Mouse (Mus musculus): ENCODE data around the gene Stk32c.
A peak's percentile ranks its signal among the peaks of the same experiment; 100 is the strongest.

Stk32c gene

DNA sequence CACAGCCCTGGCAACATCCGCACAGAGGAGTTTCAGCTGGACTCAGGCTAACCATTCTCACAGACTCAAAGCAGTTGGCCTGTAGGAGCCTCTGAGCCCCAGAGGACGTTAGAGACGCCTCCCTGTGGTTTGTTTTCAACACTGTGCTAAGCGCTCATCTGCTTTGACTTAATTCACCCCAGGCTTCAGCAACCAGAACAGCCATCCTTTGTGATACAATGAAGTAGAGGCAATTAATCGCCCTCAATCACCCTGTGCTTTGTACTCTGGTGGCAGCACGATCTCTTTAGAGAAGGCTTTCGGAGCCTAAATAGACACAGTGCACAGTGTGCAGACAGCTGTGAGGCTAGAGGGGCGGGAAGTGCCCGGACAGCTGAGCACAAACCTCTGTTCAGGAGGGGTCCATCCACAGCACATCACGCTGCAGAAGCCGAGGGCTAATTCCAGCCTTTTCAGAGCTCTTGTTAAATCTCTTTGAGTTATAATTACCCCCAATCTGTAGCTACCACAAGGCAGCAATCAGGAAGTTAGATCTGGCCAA, 73.1 kb downstream of the Stk32c start:
- no peak for DNase-seq

DNA sequence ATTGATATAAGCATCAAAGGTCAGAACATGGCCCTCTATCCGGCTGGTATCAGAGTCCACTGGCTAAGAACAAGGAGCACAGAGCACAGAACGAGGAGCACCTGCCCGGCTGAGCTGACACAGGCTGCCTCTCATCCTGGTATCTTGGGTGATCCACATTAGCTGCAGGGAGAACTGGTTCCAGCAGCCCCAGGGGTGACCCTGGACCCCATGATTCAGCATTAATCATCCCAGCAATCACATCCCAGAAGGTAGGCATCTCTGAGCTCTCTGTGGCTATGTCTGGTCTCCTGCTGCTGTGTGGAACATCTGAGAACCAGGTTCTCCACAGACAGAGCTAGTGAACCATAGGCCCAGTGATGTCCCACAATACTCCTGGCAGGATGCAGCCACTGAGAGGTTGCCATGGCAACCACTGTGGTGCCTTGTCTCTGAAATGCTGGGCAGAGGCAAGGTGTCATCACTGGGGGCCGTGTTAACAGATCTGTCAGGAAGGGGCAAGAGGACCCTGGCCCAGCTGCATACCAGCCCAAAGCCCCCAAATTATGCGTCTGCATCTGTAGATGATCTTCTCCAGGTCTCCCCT, 76.1 kb downstream of the Stk32c start:
- DNase-seq = peak; percentile 37

DNA sequence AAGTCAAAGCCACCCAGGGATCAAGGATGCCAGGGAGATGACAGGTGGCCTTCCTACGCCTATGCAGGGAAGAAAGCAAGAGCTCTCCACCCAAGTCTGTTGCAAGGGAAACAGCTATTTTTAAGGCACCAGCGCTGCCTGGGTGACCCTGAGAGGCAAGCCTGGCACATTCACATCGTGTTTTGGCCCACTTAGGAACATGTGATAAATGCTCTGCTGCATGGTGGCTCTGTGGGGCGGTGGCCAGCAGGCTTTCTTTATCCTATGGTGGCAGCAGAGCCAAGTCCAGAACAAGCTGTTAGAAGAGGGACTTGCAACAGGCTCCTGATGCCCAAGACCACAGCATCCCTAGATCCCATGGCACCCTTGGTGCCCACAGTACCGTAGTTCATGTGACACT, 77.9 kb downstream of the Stk32c start:
- DNase-seq = no peak

DNA sequence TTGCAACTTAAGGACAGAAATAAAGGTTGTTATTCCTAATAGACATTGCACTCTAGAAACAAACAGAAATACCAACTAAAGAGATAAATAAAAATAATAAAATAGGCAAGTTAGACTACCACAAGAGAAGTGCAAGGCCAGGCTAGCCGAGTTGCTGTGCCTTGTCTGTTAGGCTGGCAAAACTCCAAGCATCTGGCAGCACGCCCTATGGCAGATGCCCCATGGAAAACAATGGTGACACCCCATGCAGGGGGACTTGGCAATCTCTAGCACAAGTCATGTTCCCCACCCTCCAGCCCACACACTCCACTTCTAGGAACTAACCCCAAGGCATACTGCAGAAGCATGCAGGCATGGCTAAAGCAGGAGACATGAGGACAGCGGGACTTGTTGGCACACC, 79.7 kb downstream of the Stk32c start:
- DNase-seq = no peak

DNA sequence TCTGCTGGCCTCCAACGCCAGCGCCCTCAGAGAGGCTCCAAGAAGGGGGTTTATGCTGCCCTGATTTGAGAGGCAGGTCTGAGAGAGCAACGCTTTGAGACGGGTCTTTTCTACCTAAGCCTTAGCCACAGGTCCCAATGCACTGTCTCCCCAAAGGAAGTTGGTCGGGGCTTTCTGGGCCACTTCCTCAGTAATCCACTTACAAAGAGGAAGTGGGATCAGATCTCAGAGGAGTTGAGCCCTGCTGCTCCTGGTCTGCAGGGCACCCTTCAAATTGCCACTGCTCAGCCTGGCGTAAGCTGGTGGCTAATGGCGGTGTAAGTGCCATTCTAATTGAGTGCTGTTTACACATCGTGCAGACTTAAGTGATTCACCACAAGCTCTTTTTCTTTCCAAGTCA, 81.6 kb downstream of the Stk32c start:
- no peak for DNase-seq

DNA sequence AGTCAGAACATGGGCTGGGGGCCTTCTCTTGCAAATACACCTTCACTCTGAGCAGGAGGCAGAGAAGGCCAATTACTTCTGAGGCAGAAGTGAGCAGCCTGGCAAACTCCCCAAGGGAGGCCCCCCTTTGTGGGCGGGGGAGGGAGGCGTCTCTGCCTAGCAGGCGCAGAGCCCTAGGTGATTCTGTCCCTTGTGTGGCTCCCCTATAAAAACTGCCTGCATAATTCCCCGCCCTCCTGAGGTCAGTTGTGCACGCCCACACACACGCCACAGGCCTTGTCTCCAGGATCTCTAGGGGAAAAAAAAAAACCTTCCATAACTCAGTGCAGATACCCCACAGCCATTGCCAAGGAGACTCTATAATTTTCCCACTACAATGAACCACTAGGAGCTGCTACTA, 82.7 kb downstream of the Stk32c start:
- no peak for DNase-seq

DNA sequence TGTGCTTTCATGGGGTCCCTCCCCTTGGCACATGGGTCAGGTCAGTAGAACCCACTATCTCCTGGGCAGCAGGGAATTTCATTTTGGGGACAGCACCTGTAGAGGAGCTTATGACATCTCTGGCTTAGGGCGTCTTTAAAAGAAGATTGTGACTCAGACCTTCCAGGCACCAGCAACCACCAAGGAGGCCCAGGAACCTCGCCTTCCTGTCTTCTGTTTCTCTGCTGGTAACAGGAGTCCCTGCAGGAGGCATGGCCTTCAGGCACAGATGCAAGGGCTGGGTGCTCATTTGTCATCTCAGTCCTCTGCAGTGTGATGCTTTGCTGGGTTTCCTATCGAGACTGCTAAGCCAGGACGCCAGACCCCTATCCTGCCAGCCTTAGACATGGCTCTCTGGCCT, 84.1 kb downstream of the Stk32c start:
- no peak for DNase-seq

DNA sequence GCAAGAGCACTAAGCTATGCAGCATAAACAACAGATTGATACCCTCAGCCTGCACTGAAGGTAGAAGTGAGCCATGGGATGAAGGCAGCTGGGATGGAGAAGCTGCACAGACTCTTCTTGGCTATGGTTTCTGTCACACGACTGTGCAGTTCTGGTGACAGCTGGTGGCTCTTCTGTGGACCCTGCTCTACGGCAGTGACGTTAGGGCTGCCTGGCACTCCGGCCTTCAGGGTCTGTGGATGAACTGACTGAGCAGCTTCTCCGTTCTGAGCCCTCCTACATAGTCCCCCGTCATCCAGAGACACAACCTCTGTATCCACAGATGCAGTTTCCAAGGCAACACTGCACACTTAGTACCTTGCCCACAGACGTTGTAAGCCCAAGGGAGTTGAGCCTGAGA, 86.6 kb downstream of the Stk32c start:
- no peak for DNase-seq

DNA sequence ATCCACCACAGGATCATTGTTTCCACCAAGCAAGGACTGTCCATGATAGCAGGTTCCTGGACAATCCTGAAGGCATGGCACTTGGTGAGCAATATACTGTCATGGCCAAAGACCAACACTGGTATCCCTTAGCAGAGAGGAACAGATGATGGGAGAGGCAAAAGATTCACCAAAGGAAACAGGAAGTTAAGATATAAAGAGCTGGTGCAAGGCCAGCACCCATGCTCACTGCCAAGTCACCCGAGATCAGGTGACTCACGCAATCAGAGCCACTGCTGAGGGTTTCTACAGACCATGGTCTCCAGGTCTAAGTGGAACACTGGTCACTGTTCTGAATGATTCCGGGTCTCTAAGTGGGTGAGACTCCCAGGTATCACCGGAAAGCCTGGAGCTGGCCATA, 87.2 kb downstream of the Stk32c start:
- no peak for DNase-seq

DNA sequence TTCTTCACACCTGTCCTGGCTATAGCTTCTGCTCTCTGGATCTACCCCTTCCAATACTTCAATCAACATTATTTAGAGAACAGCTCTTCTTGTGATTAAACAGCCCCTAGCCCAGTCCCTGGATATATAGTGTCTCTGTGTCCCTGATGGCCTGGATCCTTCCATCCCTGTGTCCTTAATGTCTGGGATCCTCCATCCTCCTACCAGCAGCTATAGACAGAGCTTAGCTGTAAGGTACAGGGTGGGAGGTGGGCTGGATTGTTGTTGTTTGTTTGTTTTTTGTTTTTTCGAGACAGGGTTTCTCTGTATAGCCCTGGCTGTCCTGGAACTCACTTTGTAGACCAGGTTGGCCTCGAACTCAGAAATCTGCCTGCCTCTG, 93.3 kb downstream of the Stk32c start:
- no peak for DNase-seq

DNA sequence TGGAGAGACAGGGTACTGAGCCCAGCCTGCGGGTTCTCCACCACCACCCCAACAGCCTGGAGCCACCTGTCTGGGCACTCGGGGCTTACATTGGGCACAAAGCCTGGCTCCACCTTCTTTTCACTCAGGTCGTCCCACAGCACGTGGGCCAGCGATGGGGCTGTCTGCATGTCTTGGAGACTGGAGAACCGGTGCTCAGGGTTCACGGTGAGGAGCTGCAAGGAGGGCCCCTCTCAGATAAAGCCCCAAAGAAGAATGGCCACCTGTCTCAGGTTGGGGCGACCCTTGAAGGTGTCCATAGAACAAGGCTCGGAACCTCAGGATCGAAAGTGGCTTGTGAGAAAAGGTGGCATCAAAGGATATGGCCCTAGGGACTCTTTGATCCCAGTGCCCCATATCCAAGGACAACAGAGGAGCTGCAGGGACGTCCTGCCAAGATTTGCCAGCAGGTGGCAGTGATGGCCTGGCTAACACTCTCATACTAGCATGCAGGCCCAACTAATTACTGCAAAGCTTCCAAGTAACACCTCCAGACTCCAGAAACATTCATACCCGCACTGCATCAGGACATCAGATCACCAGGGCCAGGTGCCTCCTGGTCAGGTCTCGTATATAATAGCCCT, 93.8 kb downstream of the Stk32c start:
- peak; percentile 90 for DNase-seq

DNA sequence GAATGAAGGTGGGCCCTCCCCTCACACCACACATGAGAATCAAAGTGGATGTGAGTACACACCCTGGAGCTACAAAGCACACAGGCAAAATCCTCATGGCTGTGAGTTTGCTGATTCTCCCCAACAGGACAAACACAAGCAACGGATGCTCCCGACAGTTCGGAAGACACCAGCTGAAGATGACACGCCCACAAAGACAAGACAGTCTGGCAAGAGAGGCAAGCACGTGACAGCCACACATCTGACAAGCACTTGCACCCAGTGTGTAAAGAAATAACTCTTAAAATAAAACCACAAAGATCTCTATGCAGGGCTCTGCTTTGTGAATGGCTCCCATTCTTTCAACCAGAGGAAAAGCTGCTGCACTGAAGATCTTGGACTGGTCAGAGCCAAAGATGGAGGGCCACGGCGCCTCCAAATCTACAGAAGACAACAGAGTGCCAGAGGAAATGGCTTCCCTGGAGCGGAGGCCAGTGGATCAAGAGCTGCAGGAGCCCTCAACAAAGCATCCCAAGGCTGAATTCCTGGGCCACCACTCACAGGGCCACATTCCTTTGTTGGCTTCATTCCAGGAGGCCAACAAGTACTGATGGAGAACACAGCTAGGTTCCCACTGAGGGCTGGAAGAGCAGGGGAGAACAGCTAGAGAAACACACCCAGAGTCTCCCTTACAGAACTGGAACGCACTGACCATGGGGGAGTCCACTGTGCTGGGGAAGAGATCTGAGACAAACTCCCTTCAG, 105.0 kb downstream of the Stk32c start:
- no peak for DNase-seq

DNA sequence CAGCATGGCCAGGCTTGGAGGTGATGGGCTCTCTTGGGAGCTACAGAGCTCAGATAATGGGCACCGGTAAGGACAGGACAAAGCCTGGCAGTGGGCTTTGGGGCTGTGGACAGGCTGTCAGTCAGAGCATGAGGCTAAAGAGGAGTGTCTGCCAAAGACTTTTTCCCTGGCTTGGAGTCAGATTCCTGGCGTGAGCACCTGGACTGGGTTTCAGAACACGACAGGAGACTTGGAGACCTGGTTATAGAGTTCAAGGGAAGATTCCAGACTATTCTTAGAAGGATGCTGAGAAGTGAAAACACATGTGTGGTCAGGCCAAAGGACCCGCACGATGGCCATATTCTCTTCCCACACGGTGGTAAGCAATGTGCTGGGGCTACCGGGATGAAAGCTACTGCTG, 107.4 kb downstream of the Stk32c start:
- DNase-seq = no peak

DNA sequence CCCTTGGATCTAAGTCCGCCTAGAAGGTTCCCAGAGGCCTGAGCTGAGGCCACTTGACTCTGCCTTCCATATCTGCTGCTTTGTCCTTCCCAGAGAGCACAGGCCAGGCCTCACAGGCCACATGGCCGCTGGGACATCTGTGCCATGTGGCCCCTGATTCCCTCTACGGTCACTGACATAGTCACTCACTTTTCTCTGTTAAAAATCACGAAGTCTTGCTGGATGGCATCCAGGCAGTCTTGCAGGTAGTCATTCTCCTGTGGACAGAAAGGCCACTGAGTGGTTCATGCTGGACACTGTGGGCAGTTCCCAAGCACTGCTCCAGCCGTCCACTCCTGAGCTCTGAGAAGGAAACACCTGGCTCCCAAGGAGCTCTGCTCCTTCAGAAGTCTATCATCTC, 108.0 kb downstream of the Stk32c start:
- no peak for DNase-seq

DNA sequence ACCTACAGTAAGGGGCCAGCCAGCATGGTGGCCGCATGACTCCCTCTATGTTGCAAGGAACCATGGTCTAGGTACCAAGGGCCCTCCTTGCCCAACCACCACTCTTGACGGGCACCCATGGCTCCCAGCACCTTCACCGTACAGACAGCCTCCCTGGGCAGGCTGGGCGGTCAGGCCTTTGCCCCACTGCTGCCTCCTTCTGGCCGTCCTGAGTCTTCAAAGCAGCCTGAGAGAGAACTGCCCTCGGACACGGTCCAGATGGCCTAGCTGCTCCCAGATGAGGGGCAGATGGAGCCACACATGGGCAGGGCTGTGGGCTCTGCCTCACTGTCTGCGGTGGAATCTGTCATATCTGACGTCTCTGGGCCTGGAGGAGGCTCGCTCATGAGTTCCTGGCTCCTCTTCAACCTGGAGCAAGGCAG, 109.1 kb downstream of the Stk32c start:
- DNase-seq = no peak

DNA sequence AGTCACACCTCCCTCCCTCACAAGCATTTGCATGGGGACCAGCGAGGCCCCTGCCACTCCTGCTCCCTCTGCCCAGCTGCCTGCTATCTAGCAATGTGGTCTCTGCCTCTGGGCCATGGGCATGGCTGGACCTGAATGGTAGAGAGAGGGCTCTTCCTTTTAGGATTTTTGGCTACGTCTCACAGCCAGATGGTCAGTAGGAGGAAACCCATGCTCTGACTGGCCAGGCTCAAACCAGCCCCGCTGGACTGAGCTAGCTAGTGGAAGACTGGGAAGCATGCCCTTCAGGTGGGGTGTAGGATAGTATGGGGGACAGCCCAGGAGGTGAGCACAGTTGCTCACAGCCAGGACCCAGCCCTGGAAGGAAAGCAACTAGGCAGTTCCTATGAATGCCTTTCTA, 111.3 kb downstream of the Stk32c start:
- no peak for DNase-seq

DNA sequence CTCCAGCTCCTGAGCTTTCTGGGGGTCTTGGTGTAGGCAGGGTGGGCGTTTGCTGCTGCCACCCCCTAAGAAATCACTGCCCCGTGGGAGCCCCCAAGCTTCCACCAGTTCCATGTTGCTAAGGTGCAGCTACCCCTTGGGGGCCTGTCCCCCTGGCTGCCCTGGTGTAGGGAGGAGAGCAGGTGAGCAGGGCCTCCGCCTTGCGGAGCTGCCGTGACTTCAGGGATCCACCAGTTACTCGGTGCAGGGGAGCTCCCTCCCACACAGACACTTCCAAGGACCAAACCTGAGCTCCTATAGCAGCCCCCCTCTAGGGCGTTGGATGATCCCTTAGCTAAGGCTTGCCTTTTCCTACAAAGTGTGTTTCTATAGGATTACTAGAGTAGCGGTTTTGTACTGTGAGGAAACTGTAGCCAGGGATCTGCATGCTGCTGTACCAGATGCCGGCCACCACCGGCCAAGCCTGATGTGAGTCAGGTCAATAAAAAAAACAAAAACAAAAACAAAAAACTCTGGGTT, 111.8 kb downstream of the Stk32c start:
- no peak for DNase-seq

DNA sequence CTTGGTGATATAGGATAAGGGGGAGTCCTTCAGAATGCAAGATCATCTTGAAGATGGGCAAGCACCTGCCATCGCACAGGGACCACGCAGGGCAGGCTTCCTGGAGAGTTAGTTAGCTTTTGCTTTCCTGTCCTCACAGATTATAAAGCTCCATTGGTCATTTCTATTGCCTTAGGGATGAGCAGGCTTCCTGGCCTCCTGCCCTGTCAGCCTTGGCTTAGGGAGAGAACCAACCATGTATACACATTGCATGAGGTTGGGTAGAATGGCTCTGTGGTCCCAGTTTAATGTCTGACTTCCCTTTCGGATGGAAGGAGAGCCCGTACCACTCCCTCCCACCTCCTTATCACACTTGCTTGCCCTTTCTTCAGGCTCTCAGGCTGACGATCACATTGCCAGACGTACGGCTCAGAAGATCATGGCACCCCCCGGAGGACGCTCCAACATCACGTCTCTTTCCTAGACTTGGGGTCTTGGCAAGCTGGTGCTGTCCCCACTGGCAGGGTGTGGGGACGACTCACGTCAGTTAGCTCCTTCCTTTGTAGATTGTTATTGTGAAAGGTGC, 112.5 kb downstream of the Stk32c start:
- no peak for DNase-seq

DNA sequence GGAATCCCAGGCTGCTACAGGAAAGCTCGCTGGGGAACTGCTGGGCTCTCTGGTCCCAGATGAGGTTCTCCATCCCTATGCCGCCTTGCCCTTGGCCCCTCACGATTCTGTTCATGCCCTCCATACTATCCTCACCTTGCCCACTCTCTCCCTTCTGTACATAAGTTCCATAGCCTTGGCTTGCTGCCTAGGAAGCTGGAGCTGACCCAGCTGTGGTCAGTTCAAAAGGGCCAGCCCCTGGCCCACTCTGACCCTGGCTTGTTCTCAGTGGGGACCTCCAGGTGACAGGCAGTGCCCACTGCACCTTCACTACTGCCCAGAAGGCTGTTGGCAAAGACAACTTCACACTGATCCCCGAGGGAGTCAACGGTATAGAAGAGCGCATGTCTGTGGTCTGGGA, 116.7 kb downstream of the Stk32c start:
- DNase-seq = no peak

DNA sequence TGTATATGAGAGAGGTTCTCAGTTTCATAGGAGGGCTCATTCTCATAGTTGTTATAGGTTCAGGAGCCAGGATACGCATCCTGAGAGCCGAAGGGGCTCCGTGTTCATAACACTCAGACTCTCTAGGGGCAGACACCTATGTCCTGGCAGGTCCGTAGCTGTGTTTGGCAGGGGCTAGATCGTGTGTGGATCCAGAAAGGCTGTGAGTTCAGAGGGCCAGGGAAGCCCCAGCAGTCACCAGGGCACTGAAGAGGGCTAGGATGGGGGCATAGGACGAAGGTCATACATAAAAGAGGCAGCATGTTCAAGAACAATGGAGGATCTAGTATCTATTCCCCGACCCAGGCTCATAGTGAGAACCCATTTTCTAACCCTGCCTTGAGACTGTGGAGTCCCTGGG, 117.8 kb downstream of the Stk32c start:
- no peak for DNase-seq

DNA sequence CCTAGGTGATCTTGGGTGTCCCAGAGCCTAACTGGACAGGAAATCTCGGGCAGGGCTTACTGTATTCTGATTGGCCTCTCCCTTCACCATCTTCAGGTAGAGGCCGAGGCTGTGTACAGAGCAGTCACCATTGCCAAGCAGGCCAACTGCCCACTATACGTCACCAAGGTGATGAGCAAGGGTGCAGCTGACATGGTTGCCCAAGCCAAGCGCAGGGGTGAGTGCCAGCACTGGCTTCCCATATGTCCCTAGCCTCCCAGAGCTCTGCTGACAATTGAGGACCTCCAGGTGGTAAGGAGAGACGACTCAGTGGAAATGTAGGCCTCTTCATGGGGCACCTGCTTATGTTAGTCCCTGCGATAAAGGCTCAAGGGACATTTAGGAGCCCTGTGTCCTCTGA, 118.3 kb downstream of the Stk32c start:
- DNase-seq = no peak

DNA sequence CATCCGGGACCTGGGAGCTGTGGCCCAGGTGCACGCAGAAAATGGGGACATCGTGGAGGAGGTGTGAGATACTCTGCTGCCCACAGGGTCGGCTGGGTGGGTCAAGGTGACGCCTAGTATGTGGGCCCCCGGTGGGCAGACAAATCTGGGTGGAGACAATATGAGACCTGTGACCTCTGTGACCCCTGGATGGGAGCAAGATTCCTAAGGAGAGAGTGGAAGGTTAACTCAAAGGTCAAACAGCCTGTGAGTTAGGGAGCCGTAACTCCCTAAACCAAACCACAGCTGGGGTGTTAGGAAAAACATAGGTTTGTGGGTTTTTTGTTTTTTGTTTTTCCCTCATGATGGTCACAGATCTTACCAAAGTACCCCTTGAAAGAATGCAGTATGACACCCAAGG, 119.3 kb downstream of the Stk32c start:
- no peak for DNase-seq

DNA sequence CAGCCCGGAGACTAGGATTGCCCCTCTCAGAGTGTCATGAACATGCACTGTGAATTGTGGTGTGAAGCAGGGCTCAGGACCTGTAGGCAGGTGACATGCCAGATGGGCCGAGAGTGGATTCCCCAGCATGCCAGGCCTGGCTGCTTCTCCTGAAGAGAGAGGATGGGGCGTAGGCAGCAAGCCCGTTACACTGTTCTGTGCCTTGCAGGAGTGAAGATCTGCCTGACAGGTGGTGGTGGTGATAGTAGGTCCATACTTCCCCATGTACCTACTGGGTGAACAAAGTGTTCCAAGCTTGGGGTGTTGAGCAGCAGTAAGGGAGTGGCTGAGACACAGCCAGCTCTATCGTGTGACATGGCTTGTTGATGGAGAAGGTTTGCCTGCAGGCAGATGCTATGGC, 120.0 kb downstream of the Stk32c start:
- DNase-seq = no peak

DNA sequence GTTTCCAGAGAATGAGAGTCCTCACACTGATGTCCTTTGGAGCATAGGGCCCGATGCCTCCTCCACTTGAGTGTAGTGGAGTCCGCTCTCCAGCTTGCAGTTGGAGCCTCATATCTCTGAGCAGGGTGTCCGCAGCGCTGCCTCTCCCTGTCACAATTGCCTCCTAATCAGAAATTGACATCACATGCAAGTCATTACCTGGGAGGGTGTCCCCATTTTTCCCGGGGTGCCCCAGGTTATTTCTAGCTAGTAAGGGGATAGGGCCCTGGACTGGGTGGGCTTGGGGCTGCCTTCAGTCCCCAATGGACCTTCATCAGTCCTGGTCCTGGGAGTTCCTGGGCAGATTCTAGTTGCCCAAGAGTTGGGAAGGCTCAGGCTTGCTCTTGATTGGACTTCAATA, 120.4 kb downstream of the Stk32c start:
- DNase-seq = no peak
